Mouse (Mus musculus): ENCODE results near the gene Tmem120b.
"Not testable (repeated sequence)": the region's sequence is repeated elsewhere in the genome, so short reads cannot be mapped to it uniquely, and the experiment has no call there.

Gene Tmem120b

GRCm38 (mm10) chr5:123051736-123052135, 16.5 kb upstream of the Tmem120b start:
- in situ Hi-C loops (cut with MboI, MseI), result no loop called here

GRCm38 (mm10) chr5:123057366-123058250, 10.6 kb upstream of the Tmem120b start:
- in situ Hi-C loops (cut with MboI, MseI), result no loop called here

- in situ Hi-C loops (cut with MboI, MseI), result no loop called here
Measured at GRCm38 (mm10) chr5:123058251-123059102, 9.7 kb upstream of the Tmem120b start.

GRCm38 (mm10) chr5:123059757-123060520, 8.3 kb upstream of the Tmem120b start:
- in situ Hi-C loops (cut with MboI, MseI), result no loop called here

- in situ Hi-C loops (cut with MboI, MseI), result no loop called here
Measured at GRCm38 (mm10) chr5:123060706-123061401, 7.4 kb upstream of the Tmem120b start.

GRCm38 (mm10) chr5:123061402-123061749, 6.8 kb upstream of the Tmem120b start:
- in situ Hi-C loops (cut with MboI, MseI), result not testable (repeated sequence)

- in situ Hi-C loops (cut with MboI, MseI), result no loop called here
Measured at GRCm38 (mm10) chr5:123063141-123063540, 5.1 kb upstream of the Tmem120b start.

- in situ Hi-C loops (cut with MboI, MseI), result no loop called here
Measured at GRCm38 (mm10) chr5:123064207-123064606, 4.0 kb upstream of the Tmem120b start.

GRCm38 (mm10) chr5:123067395-123067995, 720 bp upstream of the Tmem120b start:
- in situ Hi-C loops (cut with MboI, MseI), result loop anchor here (5.0 kb wide), 1 partner anchor 105 kb away; no protein-coding TSS in a partner anchor

GRCm38 (mm10) chr5:123068714-123069113, 499 bp downstream of the Tmem120b start:
- in situ Hi-C loops (cut with MboI, MseI), result loop anchor here (5.0 kb wide), 1 partner anchor 104 kb away; no protein-coding TSS in a partner anchor

- in situ Hi-C loops (cut with MboI, MseI), result loop anchor here (10.0 kb wide), 2 partner anchors 49 to 1971 kb away; no protein-coding TSS in a partner anchor
Measured at GRCm38 (mm10) chr5:123075576-123076418, 7.6 kb downstream of the Tmem120b start.

- in situ Hi-C loops (cut with MboI, MseI), result loop anchor here (10.0 kb wide), 2 partner anchors 48 to 1972 kb away; no protein-coding TSS in a partner anchor
Measured at GRCm38 (mm10) chr5:123076419-123077281, 8.4 kb downstream of the Tmem120b start.

GRCm38 (mm10) chr5:123079568-123079967, 11.4 kb downstream of the Tmem120b start:
- in situ Hi-C loops (cut with MboI, MseI), result loop anchor here (10.0 kb wide), 2 partner anchors 45 to 1975 kb away; no protein-coding TSS in a partner anchor

GRCm38 (mm10) chr5:123080041-123080440, 11.8 kb downstream of the Tmem120b start:
- in situ Hi-C loops (cut with MboI, MseI), result no loop called here

- in situ Hi-C loops (cut with MboI, MseI), result no loop called here
Measured at GRCm38 (mm10) chr5:123080510-123080909, 12.3 kb downstream of the Tmem120b start.

GRCm38 (mm10) chr5:123083340-123084050, 15.3 kb downstream of the Tmem120b start:
- in situ Hi-C loops (cut with MboI, MseI), result no loop called here

- in situ Hi-C loops (cut with MboI, MseI), result no loop called here
Measured at GRCm38 (mm10) chr5:123086501-123086900, 18.3 kb downstream of the Tmem120b start.

GRCm38 (mm10) chr5:123088784-123089183, 20.6 kb downstream of the Tmem120b start:
- in situ Hi-C loops (cut with MboI, MseI), result no loop called here

Measured in regulatory T cell (primary cell).